Mouse (Mus musculus) C2C12 (cell line): ENCODE results near the gene Sbsn. TPM values are rescaled to one million over a fixed set of nuclear protein-coding genes. Genes with fewer than 3 reads are reported as not detected.
A peak's percentile ranks its signal among the peaks of the same experiment; 100 is the strongest.
"Not testable (repeated sequence)": the region's sequence is repeated elsewhere in the genome, so short reads cannot be mapped to it uniquely, and the experiment has no call there.

Experiments
- H3K27me3 ChIP-seq: one replicate; pipeline ENCODE4 v1.6.1; 2011; ENCODE audit not compliant: control insufficient read depth, insufficient read depth, insufficient read length
- H3K36me3 ChIP-seq: one replicate; pipeline ENCODE4 v1.6.1; 2011; ENCODE audit not compliant: control insufficient read depth, insufficient read depth
- H3K4me3 ChIP-seq: one replicate; pipeline ENCODE4 v1.5.1; 2011; ENCODE audit warnings: mild to moderate bottlenecking, control low read depth; ENCODE audit not compliant: poor library complexity, insufficient read depth, severe bottlenecking
- H3K79me2 ChIP-seq: one replicate; pipeline ENCODE4 v1.6.1; 2011; ENCODE audit not compliant: control insufficient read depth, insufficient read depth
- H3K79me3 ChIP-seq: one replicate; pipeline ENCODE4 v1.6.1; 2011; ENCODE audit warnings: low read depth, control low read depth
- H3ac ChIP-seq: one replicate; pipeline ENCODE3; 2011; ENCODE audit warnings: low read depth; ENCODE audit not compliant: control insufficient read depth, insufficient read length
- CEBPB ChIP-seq: IDR thresholded peaks from one replicate; pipeline ENCODE4 v1.6.1; 2011; ENCODE audit warnings: low read depth, mild to moderate bottlenecking, control low read depth, moderate library complexity
- CTCF ChIP-seq: IDR thresholded peaks from one replicate; pipeline ENCODE4 v1.5.1; 2011; ENCODE audit not compliant: control insufficient read depth, insufficient read depth, insufficient read length
- FOSL1 ChIP-seq: IDR thresholded peaks from one replicate; pipeline ENCODE4 v1.8.0; 2011; ENCODE audit warnings: mild to moderate bottlenecking, low read length; ENCODE audit not compliant: poor library complexity, insufficient read depth, severe bottlenecking
- MAX ChIP-seq: IDR thresholded peaks from one replicate; pipeline ENCODE4 v1.6.1; 2011; ENCODE audit warnings: mild to moderate bottlenecking, control low read depth
- MYOD1 ChIP-seq: IDR thresholded peaks from one replicate; pipeline ENCODE4 v1.6.1; 2011; ENCODE audit warnings: low read depth; ENCODE audit not compliant: control insufficient read depth, insufficient read length
- MYOG ChIP-seq: IDR thresholded peaks from one replicate; pipeline ENCODE4 v1.6.1; 2011; ENCODE audit not compliant: control insufficient read depth, insufficient read length; ENCODE audit errors: extremely low read depth
- USF1 ChIP-seq: IDR thresholded peaks from one replicate; pipeline ENCODE4 v1.6.1; 2011; ENCODE audit warnings: low read depth, mild to moderate bottlenecking, control low read depth, moderate library complexity
- polyA plus RNA-seq: library from polyadenylated mRNA; unstranded; fragments of >200 nt; fragmentation: generic; extraction: Trizol; gene quantifications from one replicate; pipeline ENCODE4 v1.2.1, GENCODE M21; 2012; ENCODE audit warnings: missing spikeins

Gene Sbsn
- polyA plus RNA-seq, 1 experiment: 3.6 TPM

DNA sequence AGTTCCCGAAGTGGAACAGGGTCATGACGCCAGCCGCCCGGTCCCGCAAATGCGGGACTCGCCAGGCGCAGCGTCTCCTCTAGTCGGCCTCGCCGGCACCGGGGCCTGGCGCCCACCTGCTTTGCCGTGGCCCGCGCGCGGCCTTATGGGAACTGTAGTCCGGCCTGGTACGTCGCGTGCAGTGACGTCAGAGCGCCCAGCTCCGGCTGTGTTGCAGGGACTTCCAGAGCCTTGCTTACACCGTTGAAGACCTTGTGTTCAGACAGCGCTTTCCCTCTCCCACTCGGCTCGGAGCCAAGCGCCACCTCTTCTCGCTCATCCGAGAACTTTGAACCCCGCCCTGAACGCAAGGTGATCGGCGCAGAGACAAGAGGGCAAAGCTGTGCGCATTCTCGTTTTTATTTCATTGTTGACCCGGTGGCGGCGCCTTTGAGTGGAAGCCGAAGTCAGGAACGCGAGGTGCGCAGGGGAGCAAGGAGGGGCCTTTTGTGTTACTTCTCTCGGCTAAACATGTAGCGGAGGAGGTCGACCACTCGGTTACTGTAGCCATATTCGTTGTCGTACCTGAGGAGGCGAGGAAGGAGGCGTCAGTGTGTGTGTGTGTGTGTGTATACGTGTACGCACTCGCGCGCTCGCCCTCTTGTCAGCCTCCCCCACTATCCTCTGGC lies 21.7 kb upstream of the Sbsn start, which contains the start of gene Tmem147:
TSS of gene Tmem147 (minus strand) at position 145 of the 668 bp plus-strand sequence.
- Histone ChIP-seq H3K36me3 (no peaks in the 10 kb centered on the region), H3K4me3 (peak within 1 kb of the TSS; percentile 48)
- TF ChIP-seq MAX: peak; percentile 69
- no peak for TF ChIP-seq USF1
- peak; percentile 16 for TF ChIP-seq MYOD1

DNA sequence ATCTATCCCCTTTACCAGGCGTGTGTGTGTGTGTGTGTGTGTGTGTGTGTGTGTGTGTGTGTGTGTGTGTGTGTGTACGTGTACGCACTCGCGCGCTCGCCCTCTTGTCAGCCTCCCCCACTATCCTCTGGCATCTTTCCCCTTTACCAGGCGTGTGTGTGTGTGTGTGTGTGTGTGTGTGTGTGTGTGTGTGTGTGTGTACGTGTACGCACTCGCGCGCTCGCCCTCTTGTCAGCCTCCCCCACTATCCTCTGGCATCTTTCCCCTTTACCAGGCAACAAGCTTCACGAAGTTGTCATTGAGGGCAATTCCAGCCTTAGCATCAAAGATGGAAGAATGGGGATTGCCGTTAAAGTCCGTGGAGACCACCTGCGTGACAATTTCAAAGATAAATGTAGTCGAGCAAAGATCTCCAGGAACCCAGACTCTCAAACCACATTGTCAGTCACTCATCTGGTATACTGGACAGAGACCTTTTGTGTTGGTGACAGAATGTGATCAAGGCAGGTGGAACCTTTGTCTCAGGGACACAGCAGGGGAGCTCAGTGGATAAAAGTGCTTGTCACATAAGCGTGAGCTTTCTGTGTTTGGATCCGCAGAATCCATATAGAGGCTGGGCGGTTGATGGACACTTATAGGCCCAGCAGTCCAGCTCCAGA lies 21.1 kb upstream of the Sbsn start:
- H3K36me3 ChIP-seq, H3K27me3 ChIP-seq, H3K79me3 ChIP-seq: not testable (repeated sequence)
- Histone ChIP-seq H3K79me2 (peaks cover 15% of the 10 kb centered on the region), H3ac (peak overlapping the region; percentile 25), H3K4me3 (peak overlapping the region; percentile 48)

More for the DNA sequence above, 21.7 kb upstream of the Sbsn start, which contains the start of gene Tmem147:
- H3K79me2 ChIP-seq: peaks cover 15% of the 10 kb centered on the region
- H3K79me3 ChIP-seq: peaks cover 7% of the 10 kb centered on the region
- H3ac ChIP-seq: peak within 1 kb of the TSS; percentile 83
- no peaks in the 10 kb centered on the region for H3K27me3 ChIP-seq

DNA sequence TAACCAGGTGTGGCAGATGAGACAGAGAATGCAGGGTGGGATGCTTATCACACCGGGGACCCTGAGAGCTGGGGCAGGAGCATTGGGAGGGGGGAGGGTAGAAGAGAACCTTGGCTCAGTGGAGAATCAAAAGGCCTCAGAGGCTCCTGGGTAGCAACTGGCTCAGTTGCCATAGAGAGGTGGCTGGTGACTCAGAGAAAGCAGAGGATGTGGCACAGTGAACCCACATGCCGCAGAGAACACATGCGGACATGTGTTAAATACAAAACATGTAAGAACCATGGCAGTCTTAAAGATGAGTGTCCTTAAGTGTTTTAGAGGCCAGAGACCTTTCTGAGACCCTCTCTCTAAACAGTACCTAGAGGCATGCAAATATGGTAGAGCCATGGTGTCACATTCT lies 15.1 kb upstream of the Sbsn start:
- no peaks in the 10 kb centered on the region for H3K27me3 ChIP-seq
- H3K79me2 ChIP-seq: no peaks in the 10 kb centered on the region
- no peaks in the 10 kb centered on the region for H3K36me3 ChIP-seq
- no peak overlapping the region for H3K4me3 ChIP-seq
- TF ChIP-seq FOSL1 (no peak), MAX (no peak)
- H3K79me3 ChIP-seq: no peaks in the 10 kb centered on the region
- H3ac ChIP-seq: no peak overlapping the region

DNA sequence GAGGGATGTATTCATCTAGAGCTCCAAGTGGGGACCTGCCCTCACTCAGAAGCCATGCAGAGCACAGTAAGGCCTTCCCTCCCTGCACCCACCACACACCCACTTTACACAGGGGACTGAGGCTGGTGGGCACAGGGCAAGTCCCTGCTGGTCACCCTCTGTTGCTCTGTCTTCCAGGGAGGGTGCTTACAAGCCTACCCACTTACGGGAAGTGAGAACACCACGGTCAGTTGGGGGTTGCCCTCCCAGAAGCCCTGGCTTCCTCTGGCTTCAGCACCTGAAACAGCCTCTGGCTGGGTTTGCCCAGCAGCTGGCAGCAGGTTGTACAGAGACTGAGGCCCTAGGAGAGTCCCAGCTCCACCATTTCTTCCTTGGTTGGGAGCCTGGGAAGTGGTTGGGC lies 8.7 kb upstream of the Sbsn start:
- not testable (repeated sequence) for H3K79me3 ChIP-seq, H3K4me3 ChIP-seq, H3ac ChIP-seq, H3K36me3 ChIP-seq, H3K79me2 ChIP-seq, H3K27me3 ChIP-seq

DNA sequence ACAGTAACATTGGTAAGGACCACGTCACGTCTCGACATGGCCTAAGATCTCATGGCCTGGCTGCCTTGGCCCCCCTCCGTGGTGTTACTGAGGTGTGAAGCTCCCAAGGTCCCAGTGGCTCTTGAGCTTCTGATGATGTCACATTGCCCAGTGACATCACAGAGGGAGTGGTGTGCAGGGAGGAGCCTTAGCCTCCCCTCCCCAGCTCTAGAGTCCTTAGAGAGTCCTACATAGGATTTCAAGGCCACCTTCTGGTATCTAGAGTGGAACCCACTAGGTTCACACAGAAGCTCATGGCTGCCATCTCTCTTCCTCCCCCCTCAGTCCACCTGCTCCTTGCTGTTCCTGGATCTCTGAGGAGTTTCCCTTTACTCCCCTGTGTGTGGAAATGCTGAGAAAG lies 7.7 kb upstream of the Sbsn start, which contains the start of gene Gapdhs:
TSS of gene Gapdhs (minus strand) at position 65 of the 400 bp plus-strand sequence.
- not testable (repeated sequence) for H3K79me3 ChIP-seq, H3ac ChIP-seq

DNA sequence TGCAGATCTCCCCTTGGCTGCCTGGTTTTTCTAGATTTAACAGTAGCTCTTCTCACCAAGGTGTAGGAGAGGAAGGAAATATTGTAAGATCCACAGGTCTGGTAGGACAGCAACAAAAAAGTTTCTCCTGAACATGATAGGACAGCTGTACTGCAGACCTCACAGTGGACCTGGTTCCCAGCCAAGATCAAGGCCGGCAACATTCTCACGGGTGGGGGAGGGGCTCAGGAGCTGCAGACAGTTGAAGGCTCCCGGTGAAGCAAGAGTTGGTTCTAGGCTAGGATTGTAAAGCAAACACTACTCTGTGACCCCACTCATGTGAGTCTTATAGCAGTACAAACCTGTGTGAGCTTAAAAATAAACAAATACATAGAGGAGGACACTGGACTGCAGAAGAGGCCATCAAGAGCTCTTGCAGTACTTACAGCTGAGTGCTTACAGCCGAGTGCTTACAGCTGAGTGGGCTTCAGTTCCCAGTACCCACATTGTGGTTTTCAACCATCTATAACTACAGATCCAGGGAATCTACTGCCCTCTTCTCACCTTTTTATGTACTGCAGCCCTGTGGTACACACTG lies 7.2 kb upstream of the Sbsn start:
- no peak overlapping the region for H3ac ChIP-seq
- no peak for TF ChIP-seq CEBPB
- TF ChIP-seq FOSL1: no peak
- no peaks in the 10 kb centered on the region for H3K79me3 ChIP-seq
- H3K36me3 ChIP-seq: no peaks in the 10 kb centered on the region
- H3K79me2 ChIP-seq: no peaks in the 10 kb centered on the region
- no peaks in the 10 kb centered on the region for H3K27me3 ChIP-seq
- H3K4me3 ChIP-seq: no peak overlapping the region

More for the DNA sequence above, 7.7 kb upstream of the Sbsn start, which contains the start of gene Gapdhs:
- H3K27me3 ChIP-seq, H3K79me2 ChIP-seq, H3K36me3 ChIP-seq, H3K4me3 ChIP-seq: not testable (repeated sequence)

DNA sequence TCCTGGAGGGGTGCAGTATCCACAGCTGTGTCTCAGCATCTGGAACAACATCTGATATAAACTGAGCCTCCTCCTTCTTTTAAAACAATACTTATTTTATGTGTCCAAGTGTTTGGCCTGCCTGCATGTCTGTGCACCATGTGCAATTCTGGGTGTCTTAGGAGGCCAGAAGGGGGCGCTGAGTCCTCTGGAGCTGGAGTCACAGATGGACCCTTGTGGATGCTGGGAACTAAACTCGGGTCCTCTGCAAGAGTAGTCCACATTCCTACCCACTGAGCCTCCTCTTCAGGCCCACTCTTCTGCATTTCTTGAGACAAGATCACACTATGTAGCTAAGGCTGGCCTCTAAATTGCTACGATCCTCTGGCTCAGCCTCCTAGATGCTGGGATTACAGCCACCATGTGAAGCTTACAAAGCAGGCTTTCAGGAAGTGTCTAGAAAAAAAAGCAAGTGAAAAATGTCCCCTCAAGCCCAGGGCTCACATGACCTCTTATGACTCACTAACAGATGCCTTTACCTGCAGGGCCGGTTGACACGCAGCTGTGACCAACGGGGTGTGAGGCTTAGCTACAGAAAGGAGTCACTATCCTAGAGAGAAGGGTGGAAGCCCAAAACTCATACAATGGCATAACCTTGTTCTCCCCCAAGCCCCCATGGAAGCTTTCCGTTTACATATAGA lies 3.6 kb upstream of the Sbsn start:
- no peak overlapping the region for H3ac ChIP-seq
- H3K27me3 ChIP-seq: no peaks in the 10 kb centered on the region
- H3K36me3 ChIP-seq: no peaks in the 10 kb centered on the region
- TF ChIP-seq CEBPB (no peak), USF1 (no peak), MYOD1 (no peak), FOSL1 (no peak), MYOG (no peak), CTCF (no peak), MAX (no peak)
- no peak overlapping the region for H3K4me3 ChIP-seq
- H3K79me3 ChIP-seq: no peaks in the 10 kb centered on the region
- no peaks in the 10 kb centered on the region for H3K79me2 ChIP-seq
